Mouse (Mus musculus) heart, adult 9 months (tissue): ENCODE measurements around the gene Pop5.

ENCODE experiments used
- DNase-seq, 2 experiments: peaks; one replicate each; pipeline ENCODE4 v3.0.0; 2022; ENCODE audit warnings: low spot score in 2 of 2

The Pop5 gene

GRCm38 (mm10) chr5:115215273-115216185 lies 20.1 kb upstream of the Pop5 start:
- no peak for DNase-seq

- DNase-seq = no peak
Observed at GRCm38 (mm10) chr5:115217998-115218397, 17.6 kb upstream of the Pop5 start.

GRCm38 (mm10) chr5:115220931-115221640 lies 14.6 kb upstream of the Pop5 start:
- no peak for DNase-seq

- no peak for DNase-seq
Observed at GRCm38 (mm10) chr5:115222485-115222884, 13.2 kb upstream of the Pop5 start.

- DNase-seq = peak; percentile 25 to 26
Observed at GRCm38 (mm10) chr5:115230830-115231551, 4.6 kb upstream of the Pop5 start.

GRCm38 (mm10) chr5:115231552-115232120 lies 4.0 kb upstream of the Pop5 start:
- no peak for DNase-seq

- no peak for DNase-seq
Observed at GRCm38 (mm10) chr5:115232516-115232915, 3.1 kb upstream of the Pop5 start.

- no peak for DNase-seq
Observed at GRCm38 (mm10) chr5:115233031-115233780, 2.4 kb upstream of the Pop5 start.

GRCm38 (mm10) chr5:115234519-115234918 lies 1.1 kb upstream of the Pop5 start:
- peak in 1 of 2 experiments; percentile 9 for DNase-seq

GRCm38 (mm10) chr5:115235323-115235771 lies 289 bp upstream of the Pop5 start:
- DNase-seq = peak; percentile 78

GRCm38 (mm10) chr5:115237803-115238728 lies 2.4 kb downstream of the Pop5 start:
- peak; percentile 91 to 94 for DNase-seq

GRCm38 (mm10) chr5:115238729-115239195 lies 3.1 kb downstream of the Pop5 start:
- peak; percentile 31 to 32 for DNase-seq

GRCm38 (mm10) chr5:115240191-115240590 lies 4.6 kb downstream of the Pop5 start:
- no peak for DNase-seq

- no peak for DNase-seq
Observed at GRCm38 (mm10) chr5:115255472-115255871, 19.8 kb downstream of the Pop5 start.

- no peak for DNase-seq
Observed at GRCm38 (mm10) chr5:115256909-115257546, 21.4 kb downstream of the Pop5 start.

- no peak for DNase-seq
Observed at GRCm38 (mm10) chr5:115260356-115260755, 24.7 kb downstream of the Pop5 start.

GRCm38 (mm10) chr5:115261141-115261540 lies 25.5 kb downstream of the Pop5 start:
- no peak for DNase-seq

- DNase-seq = no peak
Observed at GRCm38 (mm10) chr5:115261880-115262279, 26.2 kb downstream of the Pop5 start.
